Mouse (Mus musculus) embryonic facial prominence, embryonic 11.5 days (tissue): Measurements from ENCODE around the gene Mblac2. TPM values are rescaled to one million over a fixed set of nuclear protein-coding genes. Genes with fewer than 3 reads are reported as not detected.

ENCODE experiments used
- ATAC-seq: fragments of 200-750 bp; cut with Nextera tagmentation; replicated peaks from 2 replicates; pipeline ENCODE4 v1.8.0; 2017; ENCODE audit warnings: low read depth; ENCODE audit not compliant: insufficient number of reproducible peaks, low FRiP score, low TSS enrichment
- DNase-seq: peaks from one replicate; pipeline ENCODE4 v3.0.0-alpha.2; 2015; ENCODE audit warnings: low spot score
- H3K27ac ChIP-seq: fragments of 300-500 bp; sonication (generic); replicated peaks from 2 replicates; pipeline ENCODE4 v1.5.1; 2014; ENCODE audit warnings: mild to moderate bottlenecking, low read depth, low read length, control low read depth
- H3K27me3 ChIP-seq: fragments of 300-500 bp; sonication (generic); 2 replicates; pipeline ENCODE4 v1.6.1; 2014; ENCODE audit warnings: mild to moderate bottlenecking, low read length, moderate library complexity, mixed read lengths; ENCODE audit not compliant: control insufficient read depth, insufficient read depth
- H3K36me3 ChIP-seq: fragments of 300-500 bp; sonication (generic); replicated peaks from 2 replicates; pipeline ENCODE4 v1.6.1; 2014; ENCODE audit warnings: low read depth, mild to moderate bottlenecking, low read length, moderate library complexity, mixed read lengths; ENCODE audit not compliant: control insufficient read depth, insufficient read depth
- H3K4me1 ChIP-seq: fragments of 300-500 bp; sonication (generic); 2 replicates; pipeline ENCODE4 v1.6.1; 2014; ENCODE audit warnings: low read length, mixed read lengths; ENCODE audit not compliant: control insufficient read depth, insufficient read depth
- H3K4me2 ChIP-seq: fragments of 300-500 bp; sonication (generic); 2 replicates; pipeline ENCODE4 v1.6.1; 2014; ENCODE audit warnings: low read depth, mild to moderate bottlenecking, control low read depth, low read length, moderate library complexity
- H3K4me3 ChIP-seq: fragments of 300-500 bp; sonication (generic); 2 replicates; pipeline ENCODE4 v1.5.1; 2014; ENCODE audit warnings: low read depth, low read length, control low read depth
- H3K9ac ChIP-seq: fragments of 300-500 bp; sonication (generic); replicated peaks from 2 replicates; pipeline ENCODE4 v1.6.1; 2014; ENCODE audit warnings: mild to moderate bottlenecking, control low read depth, low read length
- H3K9me3 ChIP-seq: fragments of 300-500 bp; sonication (generic); replicated peaks from 2 replicates; pipeline ENCODE4 v1.6.1; 2016; ENCODE audit warnings: mild to moderate bottlenecking, low read length, inconsistent platforms, mixed read lengths; ENCODE audit not compliant: control insufficient read depth
- WGBS: fragments of 180-500 bp; shearing (Covaris S2); extraction: QIAGEN DNeasy Blood & Tissue Kit; methylation state at CpG from one replicate; pipeline ENCODE4 v1.1.7; 2014; 5-methylcytosine and 5-hydroxymethylcytosine counted together
- polyA plus RNA-seq: library from polyadenylated mRNA; unstranded; fragments of >200 nt; fragmentation: Nextera tagmentation; extraction: Ambion mirVana; gene quantifications from 2 replicates; pipeline ENCODE4 v1.2.1, GENCODE M21; 2014

Gene Mblac2
- 4.3 and 6.4 TPM in 2 replicates for polyA plus RNA-seq

- DNase-seq (peak; percentile 96), ATAC-seq (peak; percentile 97)
- H3K9ac ChIP-seq, result peak within 1 kb of the TSS; percentile 68
- H3K4me3 ChIP-seq, result peak within 1 kb of the TSS; percentile 70
- no peak within 1 kb of the TSS; the same call in 1 of the 2 replicates for H3K27ac ChIP-seq
- H3K36me3 ChIP-seq, result no peaks in the 10 kb centered on the region
- peak within 1 kb of the TSS; percentile 98 for H3K4me2 ChIP-seq
- WGBS, result 0% methylated on average over 61 of the region's 61 CpGs
- no peaks in the 10 kb centered on the region for H3K4me1 ChIP-seq
- H3K9me3 ChIP-seq, result no peaks in the 10 kb centered on the region
- no peaks in the 10 kb centered on the region for H3K27me3 ChIP-seq
Measured at GRCm38 (mm10) chr13:81710775-81711545, at the start of gene Mblac2, which contains the start of gene Polr3g. Mblac2 (plus strand) TSS chr13:81711341. Polr3g (minus strand) TSS chr13:81711013.

GRCm38 (mm10) chr13:81663566-81664330 lies 47.4 kb upstream of the Mblac2 start:
- WGBS, result 92% methylated on average over 12 of the region's 12 CpGs

GRCm38 (mm10) chr13:81664331-81664698 lies 46.8 kb upstream of the Mblac2 start:
- Histone ChIP-seq H3K9ac (no peak overlapping the region), H3K27me3 (no peaks in the 10 kb centered on the region), H3K4me2 (no peak overlapping the region), H3K4me3 (no peak overlapping the region), H3K27ac (no peak overlapping the region), H3K36me3 (peaks cover 2% of the 10 kb centered on the region), H3K9me3 (no peaks in the 10 kb centered on the region), H3K4me1 (no peaks in the 10 kb centered on the region)
- ATAC-seq (no peak), DNase-seq (no peak)
- WGBS, result 89% methylated on average over 5 of the region's 5 CpGs

More at GRCm38 (mm10) chr13:81663566-81664330, 47.4 kb upstream of the Mblac2 start:
- no peaks in the 10 kb centered on the region for H3K27me3 ChIP-seq
- H3K4me1 ChIP-seq, result no peaks in the 10 kb centered on the region
- H3K27ac ChIP-seq, result no peak overlapping the region
- H3K4me3 ChIP-seq, result no peak overlapping the region
- DNase-seq, result no peak
- no peaks in the 10 kb centered on the region for H3K9me3 ChIP-seq
- no peaks in the 10 kb centered on the region for H3K36me3 ChIP-seq
- no peak overlapping the region for H3K4me2 ChIP-seq
- no peak overlapping the region for H3K9ac ChIP-seq
- no peak for ATAC-seq

GRCm38 (mm10) chr13:81667713-81668112 lies 43.4 kb upstream of the Mblac2 start:
- no peak overlapping the region for H3K9ac ChIP-seq
- no peak for ATAC-seq
- H3K9me3 ChIP-seq, result no peaks in the 10 kb centered on the region
- no peaks in the 10 kb centered on the region for H3K4me1 ChIP-seq
- no peak overlapping the region for H3K4me3 ChIP-seq
- H3K27ac ChIP-seq, result no peak overlapping the region
- no peaks in the 10 kb centered on the region for H3K27me3 ChIP-seq
- H3K4me2 ChIP-seq, result no peak overlapping the region
- no peak for DNase-seq
- WGBS, result 85% methylated on average over 5 of the region's 5 CpGs
- H3K36me3 ChIP-seq, result peaks cover 7% of the 10 kb centered on the region

- Histone ChIP-seq H3K27ac (no peak overlapping the region), H3K4me1 (no peaks in the 10 kb centered on the region), H3K4me2 (no peak overlapping the region), H3K4me3 (no peak overlapping the region), H3K27me3 (no peaks in the 10 kb centered on the region), H3K9me3 (no peaks in the 10 kb centered on the region), H3K36me3 (no peaks in the 10 kb centered on the region; the same call in 1 of the 2 replicates), H3K9ac (no peak overlapping the region)
- ATAC-seq (no peak), DNase-seq (no peak)
- 88% methylated on average over 8 of the region's 8 CpGs for WGBS
Measured at GRCm38 (mm10) chr13:81675333-81675732, 35.8 kb upstream of the Mblac2 start.

- no peak for DNase-seq
- WGBS, result 93% methylated on average over 3 of the region's 3 CpGs
- Histone ChIP-seq H3K36me3 (no peaks in the 10 kb centered on the region), H3K9ac (no peak overlapping the region), H3K27me3 (no peaks in the 10 kb centered on the region), H3K4me3 (no peak overlapping the region), H3K9me3 (no peaks in the 10 kb centered on the region), H3K4me2 (no peak overlapping the region), H3K4me1 (no peaks in the 10 kb centered on the region), H3K27ac (no peak overlapping the region)
- ATAC-seq, result no peak
Measured at GRCm38 (mm10) chr13:81683107-81683506, 28.0 kb upstream of the Mblac2 start.

- Histone ChIP-seq H3K4me3 (no peak overlapping the region), H3K9ac (no peak overlapping the region), H3K27me3 (no peaks in the 10 kb centered on the region), H3K9me3 (no peaks in the 10 kb centered on the region), H3K4me2 (no peak overlapping the region), H3K27ac (no peak overlapping the region), H3K36me3 (no peaks in the 10 kb centered on the region), H3K4me1 (no peaks in the 10 kb centered on the region)
- WGBS, result 83% methylated on average over 5 of the region's 5 CpGs
- DNase-seq (no peak), ATAC-seq (no peak)
Measured at GRCm38 (mm10) chr13:81684258-81684657, 26.9 kb upstream of the Mblac2 start.

- Histone ChIP-seq H3K27me3 (no peaks in the 10 kb centered on the region), H3K27ac (no peak overlapping the region), H3K4me1 (no peaks in the 10 kb centered on the region), H3K4me2 (no peak overlapping the region), H3K4me3 (no peak overlapping the region), H3K36me3 (no peaks in the 10 kb centered on the region), H3K9ac (no peak overlapping the region), H3K9me3 (no peaks in the 10 kb centered on the region)
- 94% methylated on average over 3 of the region's 3 CpGs for WGBS
- DNase-seq (no peak), ATAC-seq (no peak)
Measured at GRCm38 (mm10) chr13:81684884-81685283, 26.3 kb upstream of the Mblac2 start.
